Mouse (Mus musculus) megakaryocyte, embryonic 14.5 days (primary cell): ENCODE data around the gene Cdc42.

Experiments
- FLI1 ChIP-seq: IDR thresholded peaks from 2 replicates; pipeline ENCODE4 v1.6.1; 2012; ENCODE audit warnings: low read length, inconsistent platforms, mixed read lengths
- GATA1 ChIP-seq: IDR thresholded peaks from 3 replicates; pipeline ENCODE4 v1.6.1; 2012; ENCODE audit warnings: mixed read lengths, low read length, inconsistent platforms, borderline replicate concordance

DNA sequence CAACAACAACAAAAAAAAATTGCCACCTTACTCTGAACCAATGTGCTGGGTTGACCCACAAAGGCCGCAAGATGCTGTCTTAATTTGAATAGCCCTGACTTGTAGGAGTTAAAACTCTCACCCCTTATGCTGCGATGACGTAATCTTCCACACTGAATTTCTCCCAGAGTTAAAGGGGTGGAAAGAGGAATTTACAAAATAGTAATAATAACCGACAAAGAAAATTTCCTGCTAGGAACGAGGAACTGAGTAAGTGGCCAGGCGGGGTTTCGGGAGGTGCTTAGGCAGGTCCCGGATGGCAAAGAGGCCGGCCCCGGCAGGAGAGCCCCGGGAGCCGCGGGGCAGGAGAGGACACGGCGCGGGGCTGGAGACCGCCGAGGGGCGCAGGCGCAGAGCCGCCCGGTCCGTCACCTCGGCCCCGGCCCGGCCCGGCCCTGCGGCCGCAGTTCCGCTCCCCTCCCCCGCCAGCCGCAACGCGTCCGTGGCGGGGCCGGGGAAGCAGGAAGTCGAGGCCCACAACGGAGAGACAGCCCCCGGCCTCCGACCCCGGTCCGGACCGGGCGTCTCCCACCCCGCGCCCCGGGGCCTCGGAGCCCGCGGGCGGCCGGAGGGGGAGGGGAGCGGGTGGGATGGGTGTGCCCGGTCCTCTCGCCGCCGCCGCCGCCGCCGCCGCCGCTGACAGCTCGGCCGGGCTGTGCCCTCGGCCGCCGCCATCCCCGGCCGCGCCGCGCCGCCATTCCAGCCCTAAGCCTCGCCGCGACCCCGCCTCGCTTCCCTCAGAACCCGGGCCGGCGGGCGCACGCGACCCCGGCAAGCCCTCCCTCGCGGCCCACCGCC lies 628 bp downstream of the Cdc42 start:
- no peak for TF ChIP-seq GATA1
- no peak for TF ChIP-seq FLI1
